Mouse (Mus musculus): Measurements from ENCODE around the gene Tent5c.

DNA sequence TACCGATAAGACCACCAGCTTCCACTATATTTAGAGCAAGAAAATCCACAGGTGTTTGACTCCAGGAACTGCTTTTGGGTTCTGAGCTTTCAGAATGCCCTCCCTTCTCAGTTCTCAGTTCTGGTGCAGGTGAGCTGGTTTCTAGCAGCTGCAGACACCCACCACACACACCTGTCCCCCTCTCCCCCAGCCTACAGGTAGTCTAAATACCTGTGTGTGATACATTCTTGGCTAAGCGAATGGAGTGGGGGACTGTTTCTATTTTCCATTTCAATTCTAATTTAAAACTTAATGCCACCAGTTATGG lies 25.2 kb downstream of the Tent5c start:
- TF ChIP-seq CTCF (IDR thresholded peaks at IDR 0.05; ENCODE audit: low read depth) (no peak), EP300 (IDR thresholded peaks at IDR 0.05; ENCODE audit: low read depth) (no peak)

All from liver, embryonic 14.5 days (tissue).